Mouse (Mus musculus) ovary, postnatal 36 days (tissue): ENCODE measurements around the gene Lingo1.
A peak's percentile ranks its signal among the peaks of the same experiment; 100 is the strongest.

Experiments
- DNase-seq: peaks from one replicate; pipeline ENCODE4 v3.0.0; 2022; ENCODE audit warnings: low spot score, mixed read lengths

The Lingo1 gene

GRCm38 (mm10) chr9:56795721-56796655 lies at the start of gene Lingo1:
TSS of gene Lingo1 (minus strand) at chr9:56796468.
- no peak for DNase-seq

DNA sequence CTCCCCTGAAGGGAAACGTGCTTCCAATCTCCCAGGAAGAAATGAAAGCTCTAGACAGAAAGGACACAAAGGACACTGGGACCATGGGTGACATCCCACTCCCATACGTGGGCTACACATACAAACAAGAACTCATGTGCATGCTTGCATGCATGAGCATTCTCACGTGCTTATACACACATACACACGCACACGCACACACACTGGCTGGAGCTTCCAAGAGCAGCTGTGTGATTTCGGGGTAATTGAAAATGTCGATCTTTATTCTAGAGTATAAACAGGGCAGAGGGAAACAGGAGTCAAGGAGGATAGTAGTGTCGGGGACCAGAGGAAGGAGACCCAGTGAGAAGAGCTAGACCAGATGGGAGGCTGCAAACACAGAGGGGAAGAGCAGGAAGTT lies 48.4 kb upstream of the Lingo1 start:
- DNase-seq = no peak

DNA sequence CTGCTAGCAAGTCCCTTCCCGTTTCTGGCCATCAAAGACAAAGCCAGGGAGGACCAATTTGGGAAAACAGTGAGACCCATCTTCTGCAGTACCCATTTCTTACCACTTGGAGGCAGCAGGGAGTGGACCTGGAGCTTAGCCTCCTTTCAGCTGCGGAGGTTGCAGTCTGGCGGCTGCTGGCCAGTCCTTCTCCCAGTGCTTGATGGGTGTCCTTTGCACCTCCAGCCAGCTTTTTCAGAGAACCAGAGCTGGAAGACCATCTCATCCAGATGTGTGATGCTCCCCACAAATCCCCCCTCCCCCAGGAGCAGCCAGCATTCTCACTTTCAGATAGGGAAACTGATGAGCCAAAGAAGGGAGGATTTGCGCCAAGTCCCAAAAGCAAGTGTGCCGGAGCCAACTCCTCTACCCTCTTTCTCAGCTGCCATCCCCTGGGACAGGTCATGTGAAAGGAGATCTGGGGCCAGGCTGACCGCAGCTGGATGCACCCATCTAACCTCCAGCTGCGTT lies 47.5 kb upstream of the Lingo1 start:
- DNase-seq = peak; percentile 51

DNA sequence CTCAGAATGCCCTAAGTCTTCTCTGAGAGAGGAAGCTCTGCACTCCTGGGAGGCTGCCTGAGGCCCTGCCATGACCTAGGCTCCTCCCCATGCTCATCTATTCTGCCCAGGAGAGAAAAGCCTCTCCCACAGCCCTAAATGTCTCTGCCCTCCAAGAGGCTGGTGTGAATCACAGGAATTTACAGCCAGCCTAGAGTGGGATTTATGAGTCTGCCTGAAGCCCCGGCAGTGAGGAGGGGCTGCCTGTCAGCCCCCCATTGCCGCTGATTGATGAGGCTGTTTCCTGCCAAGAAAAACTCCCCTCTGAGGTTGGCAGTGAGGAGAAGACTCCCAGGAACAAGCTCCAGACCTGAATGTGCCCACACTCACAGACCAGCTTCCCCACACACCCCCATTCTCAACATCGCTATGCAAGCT lies 46.0 kb upstream of the Lingo1 start:
- DNase-seq = no peak

- no peak for DNase-seq
Observed at GRCm38 (mm10) chr9:56841864-56842263, 45.6 kb upstream of the Lingo1 start.

GRCm38 (mm10) chr9:56840721-56841120 lies 44.5 kb upstream of the Lingo1 start:
- no peak for DNase-seq

- no peak for DNase-seq
Observed at GRCm38 (mm10) chr9:56835152-56835551, 38.9 kb upstream of the Lingo1 start.

GRCm38 (mm10) chr9:56832900-56833299 lies 36.6 kb upstream of the Lingo1 start:
- DNase-seq = no peak

DNA sequence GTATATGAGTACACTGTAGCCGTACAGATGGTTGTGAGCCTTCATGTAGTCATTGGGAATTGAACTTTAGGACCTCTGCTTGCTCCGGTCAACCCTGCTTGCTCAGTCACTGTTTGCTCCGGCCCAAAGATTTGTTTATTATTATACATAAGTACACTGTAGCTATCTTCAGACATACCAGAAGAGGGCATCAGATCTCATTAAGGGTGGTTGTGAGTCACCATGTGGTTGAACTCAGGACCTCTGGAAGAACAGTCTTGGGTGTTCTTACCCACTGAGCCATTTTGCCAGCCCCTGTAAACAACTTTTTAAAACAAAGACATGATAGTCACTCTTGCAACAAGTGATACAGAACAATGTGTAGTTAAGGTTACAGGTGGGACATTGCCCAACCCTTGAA lies 35.6 kb upstream of the Lingo1 start:
- no peak for DNase-seq

DNA sequence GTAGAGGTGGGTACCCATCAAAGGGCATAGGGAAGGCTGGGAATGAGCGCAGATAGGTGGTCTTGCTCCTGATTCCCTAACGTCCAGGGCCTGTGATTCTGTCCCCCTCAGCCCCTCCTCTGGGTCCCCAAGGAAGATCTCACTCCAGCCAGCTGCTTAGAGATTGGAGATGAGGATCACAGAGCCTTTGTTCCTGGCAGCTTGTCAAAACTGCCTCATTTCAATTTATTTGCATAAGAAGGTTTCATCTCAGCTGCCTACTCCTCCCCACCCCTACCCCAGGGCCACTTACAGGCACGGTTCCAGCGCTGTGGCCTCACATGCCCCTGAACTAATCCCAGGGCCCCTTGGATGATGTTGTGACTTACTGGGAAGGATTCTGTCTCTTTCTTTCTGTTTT lies 33.9 kb upstream of the Lingo1 start:
- peak; percentile 55 for DNase-seq

GRCm38 (mm10) chr9:56828841-56829240 lies 32.6 kb upstream of the Lingo1 start:
- DNase-seq = no peak

DNA sequence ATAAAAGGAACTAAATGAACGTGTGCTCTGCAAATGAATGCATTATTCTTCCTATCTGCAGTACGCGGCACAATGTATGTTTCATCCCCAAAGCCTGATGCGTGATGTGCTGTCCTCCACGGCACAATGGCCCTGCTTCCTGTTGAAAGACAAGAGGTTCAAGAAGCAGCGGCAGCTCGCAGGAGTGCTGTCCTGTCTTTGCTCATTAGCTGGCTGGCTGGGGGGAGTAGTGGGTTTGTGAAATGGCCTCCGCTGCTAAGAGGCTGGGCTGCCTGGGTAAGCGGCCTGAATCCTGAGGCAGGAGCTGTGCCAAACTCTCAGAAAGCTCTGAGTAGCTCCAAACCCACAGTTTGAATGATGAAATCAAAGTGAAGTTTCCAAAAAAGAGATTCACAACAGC lies 31.9 kb upstream of the Lingo1 start:
- DNase-seq = no peak

- no peak for DNase-seq
Observed at GRCm38 (mm10) chr9:56825476-56826213, 29.4 kb upstream of the Lingo1 start.

DNA sequence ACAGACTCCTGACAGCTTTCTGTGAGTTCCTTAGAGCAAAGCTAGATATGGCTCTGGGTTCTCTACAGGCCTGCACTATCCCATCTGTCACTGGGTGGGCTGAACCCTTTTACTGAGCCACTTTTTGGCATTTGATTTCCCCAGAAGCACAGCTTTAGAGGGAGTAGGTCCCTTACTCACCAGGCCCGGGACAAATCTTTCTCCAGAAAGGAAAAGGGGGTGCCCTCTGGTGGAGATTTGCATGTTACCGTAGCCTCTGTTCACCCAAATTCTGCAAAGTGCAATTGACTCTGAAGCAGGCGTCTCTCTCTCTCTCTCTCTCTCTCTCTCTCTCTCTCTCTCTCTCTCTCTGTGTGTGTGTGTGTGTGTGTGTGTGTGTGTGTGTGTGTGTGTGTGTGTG lies 28.6 kb upstream of the Lingo1 start:
- no peak for DNase-seq

- DNase-seq = no peak
Observed at GRCm38 (mm10) chr9:56810916-56811315, 14.6 kb upstream of the Lingo1 start.

DNA sequence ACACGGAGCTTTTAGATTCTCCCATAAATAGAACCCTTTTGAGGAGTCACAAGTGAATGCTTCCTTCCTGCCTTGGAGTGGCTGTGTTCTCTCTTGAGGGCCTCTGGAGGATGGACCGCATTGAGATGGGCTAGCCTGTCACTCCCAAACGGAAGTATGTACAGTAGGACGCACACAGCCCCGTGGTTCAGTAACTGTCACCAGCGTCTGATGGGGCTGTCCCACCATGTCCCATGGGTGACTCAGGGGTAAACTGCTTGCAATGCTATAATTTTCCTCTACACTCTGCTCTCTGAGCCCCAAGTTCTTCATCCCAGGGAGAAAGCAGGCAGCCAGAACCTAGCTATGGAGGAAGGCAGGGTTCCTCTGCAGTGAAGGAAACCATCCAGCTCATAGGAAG lies 11.7 kb upstream of the Lingo1 start:
- DNase-seq = no peak

GRCm38 (mm10) chr9:56803146-56803545 lies 6.9 kb upstream of the Lingo1 start:
- DNase-seq = no peak

- DNase-seq = peak; percentile 61
Observed at GRCm38 (mm10) chr9:56797876-56798275, 1.6 kb upstream of the Lingo1 start.

DNA sequence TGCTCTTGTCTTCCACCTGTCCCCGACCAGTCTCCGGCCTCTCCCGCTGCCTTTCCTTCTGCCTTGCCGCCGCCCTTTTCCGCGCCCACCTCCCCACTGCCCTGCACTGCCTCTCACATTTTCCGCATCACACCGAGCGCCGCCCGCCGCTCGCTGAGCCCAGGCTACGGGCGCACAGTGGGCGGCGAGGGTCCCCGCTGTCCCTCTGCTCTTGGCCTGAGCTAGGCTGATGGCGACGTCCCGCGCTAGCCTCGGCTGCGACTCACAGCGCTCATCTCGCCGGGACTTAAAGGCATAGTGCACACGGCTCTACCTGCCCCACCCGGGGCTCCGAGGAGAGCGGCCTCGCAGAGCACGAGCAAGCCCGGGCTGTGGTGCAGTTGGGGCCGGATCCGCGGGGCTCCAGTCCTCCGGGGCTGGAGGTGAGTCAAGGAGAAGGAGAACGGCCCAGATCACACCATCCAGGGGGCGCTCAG lies 426 bp upstream of the Lingo1 start:
- DNase-seq = no peak

GRCm38 (mm10) chr9:56791696-56792261 lies 4.5 kb downstream of the Lingo1 start:
- DNase-seq = no peak

DNA sequence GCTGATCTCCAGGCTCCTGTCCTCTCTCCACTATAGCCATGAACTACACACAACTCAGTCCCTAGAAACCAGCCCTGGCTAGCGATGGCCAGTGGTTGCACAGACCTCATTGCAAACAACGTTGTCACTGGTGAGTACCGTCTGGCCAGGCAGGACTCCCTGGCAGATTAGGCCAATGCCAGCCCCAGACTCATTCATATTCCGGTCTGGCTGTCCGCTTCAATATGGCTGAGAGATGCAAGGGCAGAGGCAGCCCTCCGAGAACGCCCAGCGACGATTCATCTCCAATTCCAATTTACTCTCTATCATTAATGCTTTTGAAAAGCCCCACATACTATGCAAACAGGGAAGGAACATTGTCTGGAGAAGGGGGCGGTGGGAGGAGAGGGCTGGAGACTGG lies 11.7 kb downstream of the Lingo1 start:
- no peak for DNase-seq
